Mouse (Mus musculus) limb, embryonic 12.5 days (tissue): ENCODE results near the gene Cadps2. TPM values are rescaled to one million over a fixed set of nuclear protein-coding genes. Genes with fewer than 3 reads are reported as not detected.

ENCODE experiments used
- ATAC-seq: fragments of 200-750 bp; cut with Nextera tagmentation; 2 replicates; pipeline ENCODE4 v1.8.0; 2017; ENCODE audit warnings: low read depth, moderate TSS enrichment; ENCODE audit not compliant: insufficient number of reproducible peaks, insufficient read depth, low FRiP score, low TSS enrichment
- H3K27ac ChIP-seq: fragments of 300-500 bp; sonication (generic); 2 replicates; pipeline ENCODE4 v1.5.1; 2016; ENCODE audit warnings: mild to moderate bottlenecking, moderate library complexity
- H3K27me3 ChIP-seq: fragments of 300-500 bp; sonication (generic); 2 replicates; pipeline ENCODE4 v1.6.1; 2016; ENCODE audit warnings: mild to moderate bottlenecking, moderate library complexity
- H3K36me3 ChIP-seq: fragments of 300-500 bp; sonication (generic); 2 replicates; pipeline ENCODE4 v1.6.1; 2016; ENCODE audit warnings: mild to moderate bottlenecking, moderate library complexity
- H3K4me1 ChIP-seq: fragments of 300-500 bp; sonication (generic); replicated peaks from 2 replicates; pipeline ENCODE4 v1.6.1; 2016
- H3K4me2 ChIP-seq: fragments of 300-500 bp; sonication (generic); 2 replicates; pipeline ENCODE4 v1.6.1; 2016; ENCODE audit warnings: mild to moderate bottlenecking, moderate library complexity
- H3K4me3 ChIP-seq: fragments of 300-500 bp; sonication (generic); replicated peaks from 2 replicates; pipeline ENCODE4 v1.5.1; 2016; ENCODE audit warnings: mild to moderate bottlenecking
- H3K9ac ChIP-seq: fragments of 300-500 bp; sonication (generic); replicated peaks from 2 replicates; pipeline ENCODE4 v1.6.1; 2016; ENCODE audit warnings: mild to moderate bottlenecking, moderate library complexity
- H3K9me3 ChIP-seq: fragments of 300-500 bp; sonication (generic); 2 replicates; pipeline ENCODE4 v1.6.1; 2016; ENCODE audit warnings: mild to moderate bottlenecking, moderate library complexity
- WGBS: fragments of 180-500 bp; shearing (Covaris S2); methylation state at CpG from one replicate; pipeline ENCODE4 v1.1.7; 2016; 5-methylcytosine and 5-hydroxymethylcytosine counted together
- polyA plus RNA-seq: library from polyadenylated mRNA; unstranded; fragments of >200 nt; fragmentation: Nextera tagmentation; extraction: Ambion mirVana; gene quantifications from 2 replicates; pipeline ENCODE4 v1.2.1, GENCODE M21; 2016

The Cadps2 gene
- polyA plus RNA-seq, 1 experiment from 2014 or later: 4.8 TPM

DNA sequence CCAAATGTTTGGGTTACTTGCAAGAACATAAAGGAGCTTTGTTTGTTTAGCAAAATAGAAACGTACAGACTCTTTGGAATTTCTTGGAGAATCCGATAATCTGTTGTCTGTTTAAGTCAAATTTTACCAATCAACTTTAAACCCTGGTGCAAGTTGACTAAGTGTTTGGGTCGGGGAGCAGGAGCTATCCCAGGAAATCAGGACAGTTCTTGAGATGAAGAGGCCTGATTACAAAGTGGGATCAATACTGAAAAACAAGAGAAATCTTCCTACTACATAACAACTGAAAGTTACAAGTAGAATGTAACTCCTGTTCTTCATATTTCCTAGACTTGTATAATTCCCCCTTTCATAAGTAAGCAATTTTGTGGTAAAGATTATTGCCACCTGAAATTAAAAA, 587.8 kb downstream of the Cadps2 start:
- Histone ChIP-seq H3K4me3 (no peak overlapping the region), H3K27me3 (peaks cover 88% of the 10 kb centered on the region), H3K36me3 (no peaks in the 10 kb centered on the region), H3K9ac (no peak overlapping the region), H3K4me2 (no peak overlapping the region), H3K9me3 (no peaks in the 10 kb centered on the region), H3K27ac (no peak overlapping the region), H3K4me1 (peaks cover 33% of the 10 kb centered on the region)
- no peak for ATAC-seq
- WGBS: 2% methylated on average over 3 of the region's 3 CpGs

DNA sequence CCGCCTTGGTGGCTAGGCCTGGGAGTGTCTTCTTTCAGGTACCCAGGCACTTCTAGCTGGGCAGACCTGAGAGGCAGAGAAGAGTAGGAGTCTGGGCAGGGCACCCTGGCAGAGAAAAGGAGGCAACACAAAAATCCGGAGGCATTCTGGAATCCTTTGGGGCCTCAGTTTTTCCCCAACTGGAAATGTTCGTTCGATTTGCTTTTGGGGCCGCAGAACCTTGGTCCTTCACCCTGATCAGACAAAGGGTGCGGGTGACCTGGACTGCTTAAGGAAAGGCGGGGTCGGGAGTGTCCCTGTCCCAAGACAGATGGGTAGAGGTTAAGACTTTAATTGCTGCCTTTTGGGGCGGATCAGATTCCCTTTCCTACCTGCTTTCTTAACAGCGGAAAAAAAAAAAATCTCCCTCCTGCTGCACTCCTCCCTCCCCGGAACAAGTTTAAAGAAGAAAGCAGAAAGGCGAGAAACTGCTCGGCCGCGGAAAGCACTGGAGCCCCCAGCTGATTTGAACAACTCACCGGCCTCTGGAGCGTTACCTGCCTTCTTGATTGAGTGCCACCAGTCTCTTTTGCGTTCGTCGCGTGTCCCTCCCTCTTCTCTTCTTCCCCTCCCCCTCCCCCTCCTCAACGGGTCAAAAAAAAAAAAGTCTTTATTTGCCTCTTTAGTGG, 588.8 kb downstream of the Cadps2 start:
- ATAC-seq: no peak
- no peak overlapping the region for H3K9ac ChIP-seq
- H3K27ac ChIP-seq: no peak overlapping the region
- peaks cover 33% of the 10 kb centered on the region for H3K4me1 ChIP-seq
- H3K4me2 ChIP-seq: no peak overlapping the region
- WGBS: under 1% methylated on average over 22 of the region's 22 CpGs
- no peaks in the 10 kb centered on the region for H3K36me3 ChIP-seq
- no peak overlapping the region for H3K4me3 ChIP-seq
- H3K27me3 ChIP-seq: peaks cover 88% of the 10 kb centered on the region
- H3K9me3 ChIP-seq: no peaks in the 10 kb centered on the region

DNA sequence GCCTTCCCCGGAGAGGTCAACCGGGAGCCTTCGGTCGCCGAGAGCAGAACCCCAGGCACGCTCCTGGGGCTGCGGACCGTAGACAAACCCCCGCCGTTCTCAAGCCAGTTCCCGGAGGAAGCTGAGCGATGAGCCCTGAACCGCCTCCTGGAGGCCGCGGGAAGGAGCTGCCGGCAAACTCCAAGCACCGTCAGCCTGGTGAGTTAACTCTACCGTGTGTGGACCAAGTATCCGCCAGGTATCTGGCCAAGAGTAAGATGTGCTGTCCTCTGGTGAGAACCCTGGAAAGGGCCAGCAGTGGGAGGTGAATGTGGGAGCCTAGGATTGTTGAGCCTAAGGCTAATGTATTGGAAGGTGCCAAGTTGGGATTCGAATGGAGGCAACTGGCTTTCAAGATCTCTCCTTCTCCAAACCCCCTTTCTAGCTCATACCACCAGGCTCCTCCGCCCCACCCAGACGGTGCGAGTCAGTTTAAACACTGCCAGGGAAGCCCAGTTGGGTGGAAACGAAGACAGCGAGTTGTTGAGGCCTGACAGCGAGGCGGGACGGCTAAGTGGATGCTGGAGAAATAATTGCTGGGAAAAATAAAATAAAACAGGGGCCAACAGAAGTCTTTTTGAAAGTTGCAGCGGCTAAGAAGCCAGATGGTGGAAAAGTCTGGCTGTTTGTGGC, 589.5 kb downstream of the Cadps2 start:
- H3K27me3 ChIP-seq: peaks cover 85% of the 10 kb centered on the region
- H3K4me3 ChIP-seq: peak overlapping the region; percentile 46
- H3K27ac ChIP-seq: no peak overlapping the region
- no peaks in the 10 kb centered on the region for H3K36me3 ChIP-seq
- peak overlapping the region; percentile 78 for H3K4me2 ChIP-seq
- no peaks in the 10 kb centered on the region for H3K9me3 ChIP-seq
- H3K4me1 ChIP-seq: peaks cover 33% of the 10 kb centered on the region
- H3K9ac ChIP-seq: no peak overlapping the region
- WGBS: under 1% methylated on average over 29 of the region's 29 CpGs
- peak; percentile 49; the same call in 1 of the 2 replicates for ATAC-seq

DNA sequence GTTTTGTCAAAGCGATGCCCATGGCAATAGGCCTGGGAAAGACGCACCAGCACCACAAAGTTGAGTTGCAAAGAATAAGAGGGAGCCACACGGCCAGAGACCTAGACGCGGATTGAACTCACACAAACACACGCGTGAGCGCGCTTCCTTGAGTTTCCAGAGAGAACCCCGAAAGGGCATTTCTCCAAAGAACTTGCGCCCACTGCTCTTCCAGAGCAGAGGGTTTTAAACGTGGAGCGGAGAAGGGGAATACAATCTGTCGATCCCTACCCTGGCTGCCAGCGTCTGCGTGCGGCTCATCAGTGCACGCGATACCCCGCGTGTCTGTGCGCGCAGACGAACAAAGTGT, 590.2 kb downstream of the Cadps2 start:
- H3K4me1 ChIP-seq: peaks cover 33% of the 10 kb centered on the region
- H3K9ac ChIP-seq: no peak overlapping the region
- no peaks in the 10 kb centered on the region for H3K36me3 ChIP-seq
- H3K27me3 ChIP-seq: peaks cover 85% of the 10 kb centered on the region
- ATAC-seq: no peak
- WGBS: 1% methylated on average over 24 of the region's 24 CpGs
- H3K4me3 ChIP-seq: peak overlapping the region; percentile 46
- peak overlapping the region; percentile 78 for H3K4me2 ChIP-seq
- H3K27ac ChIP-seq: no peak overlapping the region
- H3K9me3 ChIP-seq: no peaks in the 10 kb centered on the region

DNA sequence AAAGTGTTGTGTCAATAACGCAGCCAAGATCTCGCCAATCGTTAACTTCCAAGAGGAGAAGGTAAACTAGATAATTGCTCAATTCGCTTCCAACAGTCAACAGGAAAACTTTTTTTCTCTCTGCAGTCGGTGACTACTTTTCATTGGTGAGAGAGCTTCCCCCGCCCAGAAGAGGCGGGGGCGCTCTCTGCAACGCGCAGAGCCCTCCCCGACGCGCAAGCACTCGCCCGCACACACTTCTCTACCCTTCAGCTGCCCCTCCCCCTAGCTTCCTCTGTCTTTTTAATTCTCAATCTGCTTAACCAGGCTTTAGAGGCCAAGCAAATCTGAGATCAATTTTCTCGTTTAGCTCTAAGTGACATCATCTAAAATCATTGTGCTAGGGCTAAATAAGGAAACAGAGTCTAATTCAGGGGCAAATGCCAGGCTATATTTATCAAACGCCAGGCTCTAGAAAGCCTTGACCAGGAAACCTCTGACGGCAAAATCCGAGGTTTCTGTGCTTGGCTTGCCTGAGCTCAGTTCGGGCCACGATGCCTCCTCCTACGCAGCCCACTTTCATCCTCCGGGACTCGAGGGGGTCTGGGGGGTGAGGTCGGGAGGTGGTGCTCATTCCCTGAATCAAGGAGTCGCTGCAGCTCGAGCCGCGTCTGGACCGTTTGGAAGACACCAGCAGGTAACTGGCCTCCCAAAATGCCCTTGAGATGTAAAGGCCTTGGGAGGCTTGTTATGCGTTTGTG, 590.7 kb downstream of the Cadps2 start, which contains the start of gene Fezf1:
Fezf1 (minus strand) TSS at position 50 of the 740 bp plus-strand sequence.
- peak within 1 kb of the TSS; percentile 78 for H3K4me2 ChIP-seq
- H3K36me3 ChIP-seq: no peaks in the 10 kb centered on the region
- 0% methylated on average over 31 of the region's 31 CpGs for WGBS
- ATAC-seq: no peak
- no peak within 1 kb of the TSS for H3K27ac ChIP-seq
- H3K9ac ChIP-seq: no peak within 1 kb of the TSS
- H3K4me1 ChIP-seq: peaks cover 27% of the 10 kb centered on the region
- peaks cover 85% of the 10 kb centered on the region for H3K27me3 ChIP-seq
- H3K4me3 ChIP-seq: peak within 1 kb of the TSS; percentile 46
- no peaks in the 10 kb centered on the region for H3K9me3 ChIP-seq

DNA sequence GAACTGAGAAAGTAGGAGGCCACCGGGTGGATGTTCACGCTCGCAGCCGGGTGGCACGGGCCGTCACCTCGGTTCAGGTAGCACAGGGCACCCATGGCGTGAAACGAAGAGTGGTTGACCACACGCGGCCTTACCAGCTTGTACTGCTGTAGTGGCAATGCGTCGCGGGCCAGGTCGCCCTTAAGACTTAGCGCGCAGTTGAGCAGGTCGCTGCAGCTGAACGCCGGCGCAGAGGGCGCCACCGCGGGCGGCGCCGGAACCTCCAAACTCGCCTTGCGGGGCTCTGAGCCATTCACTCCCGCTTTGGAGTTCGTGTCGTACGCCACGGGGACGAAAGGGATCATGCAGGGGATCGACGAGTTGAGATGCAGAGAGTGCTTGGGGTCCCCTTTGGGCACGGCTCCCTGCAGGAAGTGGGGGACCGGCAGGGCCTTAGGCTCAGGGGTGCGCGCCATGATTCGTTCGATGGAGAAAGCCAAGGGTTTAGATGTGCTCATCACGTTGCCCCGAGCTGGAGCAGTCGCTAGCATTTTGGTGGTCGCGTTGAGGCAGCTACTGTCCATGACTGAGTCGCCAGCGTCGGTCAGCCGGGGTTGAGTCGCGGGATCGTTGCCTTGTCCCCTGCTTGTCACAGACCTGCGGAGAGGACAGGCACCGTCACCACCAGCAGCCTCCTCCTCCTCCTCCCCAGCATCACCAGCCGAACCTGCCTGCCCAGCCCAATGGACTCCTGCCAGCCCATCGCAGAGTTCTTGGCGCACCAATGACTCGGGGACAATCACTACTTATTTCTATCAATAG, 591.5 kb downstream of the Cadps2 start:
- peak; percentile 41; the same call in 1 of the 2 replicates for ATAC-seq
- H3K9me3 ChIP-seq: no peaks in the 10 kb centered on the region
- peaks cover 84% of the 10 kb centered on the region for H3K27me3 ChIP-seq
- WGBS: under 1% methylated on average over 61 of the region's 61 CpGs
- no peak overlapping the region for H3K27ac ChIP-seq
- no peaks in the 10 kb centered on the region for H3K36me3 ChIP-seq
- H3K4me2 ChIP-seq: peak overlapping the region; percentile 48
- H3K4me3 ChIP-seq: peak overlapping the region; percentile 29
- H3K4me1 ChIP-seq: peaks cover 26% of the 10 kb centered on the region
- H3K9ac ChIP-seq: no peak overlapping the region

DNA sequence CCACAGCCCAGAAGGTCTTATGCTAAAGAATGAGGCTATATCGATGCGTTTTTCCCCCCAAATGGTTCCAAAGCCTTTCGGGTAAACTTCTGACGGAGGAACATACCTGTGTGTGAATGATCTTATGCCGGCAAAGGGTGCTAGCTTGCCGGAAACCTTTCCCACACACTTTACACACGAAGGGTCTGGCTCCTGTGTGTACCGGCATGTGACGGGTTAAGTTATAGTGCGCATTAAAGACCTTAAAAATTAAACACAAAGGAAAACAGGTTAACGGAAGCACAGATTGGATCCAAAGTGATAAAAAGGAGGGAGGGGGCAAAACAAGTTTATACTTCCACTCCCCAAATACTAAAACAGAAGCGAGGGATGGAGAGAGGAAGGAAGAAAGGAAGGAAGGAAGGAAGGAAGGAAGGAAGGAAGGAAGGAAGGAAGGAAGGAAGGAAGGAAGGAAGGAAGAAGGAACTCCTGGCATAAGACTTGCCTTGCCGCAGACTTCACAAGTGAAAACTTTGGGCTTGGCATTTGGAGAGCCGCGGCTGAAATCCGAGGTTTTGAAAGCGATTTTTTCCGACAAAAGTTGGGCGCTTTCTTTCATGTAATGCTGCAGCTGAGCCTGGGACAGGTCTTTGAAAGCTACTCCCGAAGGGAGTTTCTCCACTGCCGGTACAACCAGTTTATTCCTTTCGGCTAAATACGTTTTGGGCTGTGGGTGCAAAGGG, 592.3 kb downstream of the Cadps2 start:
- no peak overlapping the region for H3K27ac ChIP-seq
- no peaks in the 10 kb centered on the region for H3K36me3 ChIP-seq
- no peaks in the 10 kb centered on the region for H3K9me3 ChIP-seq
- H3K4me3 ChIP-seq: peak overlapping the region; percentile 29
- H3K4me1 ChIP-seq: peaks cover 26% of the 10 kb centered on the region
- ATAC-seq: no peak
- peaks cover 84% of the 10 kb centered on the region for H3K27me3 ChIP-seq
- H3K4me2 ChIP-seq: peak overlapping the region; percentile 48
- no peak overlapping the region for H3K9ac ChIP-seq
- under 1% methylated on average over 23 of the region's 23 CpGs for WGBS

DNA sequence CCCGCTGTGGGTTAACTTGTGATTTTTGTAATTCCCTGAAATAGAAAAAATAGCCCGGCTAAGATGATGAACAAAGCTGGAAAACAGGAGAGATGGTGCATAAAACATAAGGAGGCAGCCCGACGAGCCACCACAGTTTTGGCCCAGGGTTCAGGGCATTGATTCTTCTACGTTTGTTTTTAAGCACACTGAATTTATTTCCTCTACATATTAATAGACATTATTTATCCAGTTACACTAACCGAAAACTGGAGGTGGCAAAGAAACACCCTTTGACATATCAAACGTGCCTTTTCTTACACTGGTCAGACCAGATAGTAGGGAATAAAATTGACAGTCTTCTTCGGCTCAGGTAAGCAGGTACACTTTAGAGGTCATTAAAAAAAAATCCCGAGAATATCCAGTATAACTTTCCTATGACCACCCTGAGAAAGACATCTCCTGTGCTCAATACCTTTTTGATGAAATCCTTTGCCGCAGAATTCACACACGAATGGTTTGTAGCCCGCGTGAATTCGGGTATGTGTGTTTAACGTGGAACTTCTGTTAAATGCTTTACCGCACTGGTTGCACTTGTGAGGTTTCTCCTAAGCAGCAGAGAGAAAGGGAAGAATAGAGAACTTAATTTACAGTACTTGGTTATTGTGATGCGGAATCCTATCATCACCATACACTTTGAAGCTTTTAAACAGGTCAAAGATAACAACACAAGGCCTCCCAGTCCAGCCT, 593.0 kb downstream of the Cadps2 start:
- WGBS: 2% methylated on average over 17 of the region's 17 CpGs
- Histone ChIP-seq H3K4me2 (no peak overlapping the region), H3K4me1 (peaks cover 26% of the 10 kb centered on the region), H3K27me3 (peaks cover 85% of the 10 kb centered on the region), H3K27ac (no peak overlapping the region), H3K4me3 (no peak overlapping the region), H3K36me3 (no peaks in the 10 kb centered on the region), H3K9ac (no peak overlapping the region), H3K9me3 (no peaks in the 10 kb centered on the region)
- ATAC-seq: no peak

DNA sequence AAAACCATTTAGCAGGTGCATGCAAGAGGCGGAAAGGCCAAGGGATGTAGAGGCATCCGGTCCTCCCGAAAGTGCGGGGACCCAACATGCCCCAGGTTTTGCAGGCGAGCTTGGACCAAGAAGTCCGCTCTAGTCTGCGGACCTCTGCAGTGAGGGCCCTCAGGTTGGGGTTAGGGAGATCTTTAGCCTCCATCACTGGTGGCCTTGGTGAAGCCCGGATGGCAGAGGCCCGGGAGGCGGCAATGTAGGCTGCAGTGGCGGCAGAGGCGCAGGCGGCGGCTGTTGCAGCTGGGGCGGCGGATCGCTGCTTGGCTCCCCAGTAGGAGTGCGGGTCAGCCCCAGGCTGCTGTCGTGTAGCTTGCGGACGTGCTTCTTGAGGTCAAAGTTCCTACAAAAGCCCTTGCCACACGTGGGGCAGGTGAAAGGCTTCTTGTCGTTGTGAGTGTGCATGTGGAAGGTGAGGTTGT, 593.6 kb downstream of the Cadps2 start:
- Histone ChIP-seq H3K36me3 (no peaks in the 10 kb centered on the region), H3K4me2 (no peak overlapping the region), H3K27me3 (peaks cover 83% of the 10 kb centered on the region), H3K4me1 (peaks cover 26% of the 10 kb centered on the region), H3K9ac (0 out of 2 replicates have a peak overlapping the region, but pooled peaks have one; percentile 12), H3K27ac (no peak overlapping the region), H3K4me3 (no peak overlapping the region), H3K9me3 (no peaks in the 10 kb centered on the region)
- no peak; the same call in 1 of the 2 replicates for ATAC-seq
- 1% methylated on average over 23 of the region's 23 CpGs for WGBS

DNA sequence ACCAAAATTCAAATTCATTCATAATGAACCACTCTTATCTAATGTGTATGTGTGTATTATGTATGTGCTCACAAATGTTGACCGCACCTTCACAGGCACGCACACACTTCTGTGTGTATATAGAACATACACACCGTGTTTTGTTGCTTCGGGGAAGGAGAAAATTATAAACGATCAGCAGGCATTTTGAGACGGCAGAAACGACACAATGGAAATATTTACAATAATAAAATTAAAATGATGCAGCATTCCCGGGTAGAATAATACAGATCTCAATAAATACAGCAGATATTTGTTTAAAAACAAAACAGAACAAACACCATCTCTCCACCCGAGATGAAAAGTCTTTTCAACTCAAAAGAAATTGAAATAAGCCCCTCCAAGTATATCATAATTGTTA, 594.1 kb downstream of the Cadps2 start:
- H3K4me2 ChIP-seq: no peak overlapping the region
- no peaks in the 10 kb centered on the region for H3K36me3 ChIP-seq
- no peak overlapping the region for H3K27ac ChIP-seq
- ATAC-seq: no peak
- H3K4me1 ChIP-seq: peaks cover 26% of the 10 kb centered on the region
- H3K9me3 ChIP-seq: no peaks in the 10 kb centered on the region
- 17% methylated on average over 9 of the region's 9 CpGs for WGBS
- H3K27me3 ChIP-seq: peaks cover 79% of the 10 kb centered on the region
- no peak overlapping the region for H3K4me3 ChIP-seq
- no peak overlapping the region for H3K9ac ChIP-seq
